Mouse (Mus musculus) megakaryocyte-erythroid progenitor cell, adult 5-6 weeks (primary cell): Measurements from ENCODE around the gene Tmem159. TPM values are rescaled to one million over a fixed set of nuclear protein-coding genes. Genes with fewer than 3 reads are reported as not detected.
A peak's percentile ranks its signal among the peaks of the same experiment; 100 is the strongest.

Experiments used
- ATAC-seq: replicated peaks from 2 replicates; pipeline ENCODE4 v1.8.0; 2016; ENCODE audit warnings: mild to moderate bottlenecking, inconsistent platforms; ENCODE audit not compliant: severe bottlenecking, poor library complexity, low FRiP score, low TSS enrichment
- total RNA-seq, 2 experiments: library from RNA; stranded (forward) in 1 of 2; stranded (reverse) in 1 of 2; fragments of 200-1000, 215-1000 nt in 1 of 2; fragments of >200 nt in 1 of 2; fragmentation: Nextera tagmentation in 1 of 2; gene quantifications; 2 replicates each; pipeline ENCODE4 v1.2.3; 2014 to 2017

The Tmem159 gene
- total RNA-seq (2014; fragmentation: Nextera tagmentation) (2.2 and 4.5 TPM in 2 replicates), total RNA-seq (2017) (0.88 and 2.6 TPM in 2 replicates)

GRCm38 (mm10) chr7:120102164-120102972 is at the start of gene Tmem159:
TSS of gene Tmem159 (plus strand) at chr7:120102353.
- peak; percentile 83 for ATAC-seq

- ATAC-seq: no peak
These were observed 48.1 kb upstream of the Tmem159 start for GRCm38 (mm10) chr7:120054016-120054415.

- ATAC-seq: no peak
These were observed 46.7 kb upstream of the Tmem159 start for GRCm38 (mm10) chr7:120055479-120055878.

GRCm38 (mm10) chr7:120064045-120064444 is 38.1 kb upstream of the Tmem159 start:
- peak; percentile 61; the same call in 1 of the 2 replicates for ATAC-seq

GRCm38 (mm10) chr7:120068114-120068513 is 34.0 kb upstream of the Tmem159 start:
- no peak for ATAC-seq

- ATAC-seq: no peak
These were observed 33.0 kb upstream of the Tmem159 start for GRCm38 (mm10) chr7:120069164-120069563.

- ATAC-seq: no peak
These were observed 22.0 kb upstream of the Tmem159 start for GRCm38 (mm10) chr7:120080177-120080576.

- no peak for ATAC-seq
These were observed 9.1 kb upstream of the Tmem159 start for GRCm38 (mm10) chr7:120093033-120093432.

GRCm38 (mm10) chr7:120094216-120094615 is 7.9 kb upstream of the Tmem159 start:
- no peak for ATAC-seq

GRCm38 (mm10) chr7:120095180-120095579 is 7.0 kb upstream of the Tmem159 start, which contains the start of gene Dnah3:
TSS of gene Dnah3 (minus strand) at chr7:120095280.
- no peak for ATAC-seq

- ATAC-seq: peak; percentile 56; the same call in 1 of the 2 replicates
These were observed 4.3 kb upstream of the Tmem159 start for GRCm38 (mm10) chr7:120097845-120098244.

- peak; percentile 71 for ATAC-seq
These were observed 3.8 kb upstream of the Tmem159 start for GRCm38 (mm10) chr7:120098403-120098802.

GRCm38 (mm10) chr7:120103019-120103567 is 940 bp downstream of the Tmem159 start:
- ATAC-seq: peak; percentile 33

- no peak for ATAC-seq
These were observed 2.8 kb downstream of the Tmem159 start for GRCm38 (mm10) chr7:120104975-120105374.

- ATAC-seq: no peak
These were observed 4.2 kb downstream of the Tmem159 start for GRCm38 (mm10) chr7:120106356-120106755.

GRCm38 (mm10) chr7:120109676-120110075 is 7.5 kb downstream of the Tmem159 start:
- no peak for ATAC-seq

- no peak for ATAC-seq
These were observed 14.8 kb downstream of the Tmem159 start for GRCm38 (mm10) chr7:120116976-120117375.

GRCm38 (mm10) chr7:120117529-120117928 is 15.4 kb downstream of the Tmem159 start:
- ATAC-seq: no peak

GRCm38 (mm10) chr7:120123776-120124175 is 21.6 kb downstream of the Tmem159 start:
- ATAC-seq: no peak

GRCm38 (mm10) chr7:120124844-120125243 is 22.7 kb downstream of the Tmem159 start:
- ATAC-seq: peak; percentile 88
